In the genomic region with DNA sequence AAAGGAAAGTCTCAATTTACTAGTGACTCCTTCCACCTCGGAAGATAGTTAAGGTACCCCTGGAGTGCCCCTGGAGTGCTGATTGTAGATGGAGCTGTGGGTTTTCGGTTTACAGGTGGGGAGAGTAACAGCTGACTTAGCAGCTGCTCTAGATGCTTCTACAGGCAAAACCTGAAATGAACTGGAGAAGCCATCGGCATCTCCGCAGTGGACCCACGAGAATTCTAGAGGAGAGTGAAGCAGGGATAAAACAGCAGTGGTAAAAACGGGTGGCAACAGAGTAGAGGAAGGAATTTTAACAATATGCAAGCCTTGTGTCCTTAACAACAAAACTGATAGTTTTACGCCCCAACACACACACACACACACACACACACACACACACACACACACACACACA, we compare ENCODE assay signal across 19 mouse cellular contexts.
"Had no signal": no experiment of that assay in that cellular context is flagged by ENCODE, and none has a peak within 500 bp of the region (broad histone marks: within the 10 kb centered on the region; RNA-seq: fewer than 3 reads in every experiment).

No protein-coding gene starts in this region.

- DNase-seq: kidney, adult 18-20 months; kidney, adult 9 months; kidney, postnatal 14 days; kidney, postnatal 4 days; liver, postnatal 0 days; thymus, postnatal 25 days had no signal

- H3K4me2 ChIP-seq: limb, embryonic 12.5 days; limb, embryonic 15.5 days; liver, embryonic 11.5 days; lung, embryonic 14.5 days; midbrain, embryonic 12.5 days; midbrain, embryonic 15.5 days; neural tube, embryonic 12.5 days; neural tube, embryonic 15.5 days had no signal

- H3K27me3 ChIP-seq: limb, embryonic 12.5 days; limb, embryonic 15.5 days; midbrain, embryonic 12.5 days; midbrain, embryonic 15.5 days; neural tube, embryonic 12.5 days; neural tube, embryonic 15.5 days had no signal

- H3K4me1 ChIP-seq: limb, embryonic 15.5 days; midbrain, embryonic 12.5 days; midbrain, embryonic 15.5 days; neural tube, embryonic 12.5 days; neural tube, embryonic 15.5 days had no signal

- H3K9ac ChIP-seq: limb, embryonic 12.5 days; limb, embryonic 15.5 days; liver, embryonic 14.5 days; liver, postnatal 0 days; lung, embryonic 14.5 days; midbrain, embryonic 12.5 days; midbrain, embryonic 15.5 days; neural tube, embryonic 12.5 days; neural tube, embryonic 15.5 days had no signal

- H3K9me3 ChIP-seq: limb, embryonic 12.5 days; limb, embryonic 15.5 days; midbrain, embryonic 12.5 days; midbrain, embryonic 15.5 days; neural tube, embryonic 12.5 days; neural tube, embryonic 15.5 days had no signal

- H3K4me3 ChIP-seq: limb, embryonic 12.5 days; limb, embryonic 15.5 days; midbrain, embryonic 12.5 days; midbrain, embryonic 15.5 days; neural tube, embryonic 12.5 days; neural tube, embryonic 15.5 days had no signal

- ATAC-seq: intestine, embryonic 16.5 days; liver, postnatal 0 days; lung, postnatal 0 days; midbrain, embryonic 15.5 days had no signal

- H3K36me3 ChIP-seq: limb, embryonic 12.5 days; limb, embryonic 15.5 days; midbrain, embryonic 12.5 days; midbrain, embryonic 15.5 days; neural tube, embryonic 12.5 days; neural tube, embryonic 15.5 days had no signal

- H3K27ac ChIP-seq: limb, embryonic 12.5 days; limb, embryonic 15.5 days; liver, embryonic 14.5 days; macrophage; midbrain, embryonic 12.5 days; midbrain, embryonic 15.5 days; neural tube, embryonic 12.5 days; neural tube, embryonic 15.5 days; stomach, postnatal 0 days had no signal
